Mouse (Mus musculus) ES-E14 (cell line): ENCODE data around the gene Fancg.

Experiments used
- HCFC1 ChIP-seq: IDR thresholded peaks from 2 replicates; pipeline ENCODE4 v1.6.1; 2012; ENCODE audit warnings: low read length, inconsistent platforms, borderline replicate concordance; ENCODE audit not compliant: insufficient read depth
- ZC3H11A ChIP-seq: IDR thresholded peaks from 2 replicates; pipeline ENCODE4 v1.6.1; 2012; ENCODE audit warnings: low read depth, mild to moderate bottlenecking, inconsistent platforms, low read length, borderline replicate concordance

- TF ChIP-seq ZC3H11A: no peak
- peak; percentile 29; the same call in 1 of the 2 replicates for TF ChIP-seq HCFC1
Observed at GRCm38 (mm10) chr4:42999451-43000140, 10.7 kb downstream of the Fancg start.
